ENCODE assay signal across 10 mouse cellular contexts in genomic region chr1:193369091-193369490, GRCm38 (mm10). TPM values are rescaled to one million over a fixed set of nuclear protein-coding genes. Genes with fewer than 3 reads are reported as not detected.
DNase-seq lines count a peak whose midpoint lies in the region; ATAC-seq and TF ChIP-seq lines count a peak whose summit lies in the region.
"Had no signal": no experiment of that assay in that cellular context is flagged by ENCODE, and none has a peak within 500 bp of the region (broad histone marks: within the 10 kb centered on the region; RNA-seq: fewer than 3 reads in every experiment).

No protein-coding gene starts in this region.

- no peak for TF ChIP-seq CTCF in olfactory bulb, adult 2 months (IDR thresholded peaks at IDR 0.05; ENCODE audit: insufficient read depth, low read depth, low read length)

- peaks cover 16% of the 10 kb centered on the region for H3K4me1 ChIP-seq in lung, embryonic 15.5 days
- peaks cover 35% of the 10 kb centered on the region for H3K4me1 ChIP-seq in hindbrain, embryonic 10.5 days (replicated peaks)
- H3K4me1 ChIP-seq in olfactory bulb, adult 2 months (ENCODE audit: control insufficient read depth, insufficient read depth, low read length) = peaks cover 26% of the 10 kb centered on the region
- H3K4me1 ChIP-seq: liver, embryonic 12.5 days had no signal

- ATAC-seq in lung, embryonic 15.5 days (ENCODE audit: borderline replicate concordance, extremely low read depth, low FRiP score, low TSS enrichment) = no peak
- ATAC-seq: liver, embryonic 12.5 days had no signal

- peak overlapping the region; percentile 47 for H3K4me3 ChIP-seq in lung, embryonic 15.5 days
- peak overlapping the region; percentile 52 for H3K4me3 ChIP-seq in hindbrain, embryonic 10.5 days
- H3K4me3 ChIP-seq in olfactory bulb, adult 2 months (ENCODE audit: insufficient read depth, low read depth, low read length) = peak overlapping the region; percentile 76
- H3K4me3 ChIP-seq: erythroblast, embryonic 14.5 days had no signal

- no peaks in the 10 kb centered on the region for H3K9me3 ChIP-seq in lung, embryonic 15.5 days
- H3K9me3 ChIP-seq in hindbrain, embryonic 10.5 days = no peaks in the 10 kb centered on the region
- H3K9me3 ChIP-seq: liver, embryonic 12.5 days had no signal

- intact Hi-C loops in gastrocnemius, postnatal 36 days (cut with DNase I) = loop anchor here (5.0 kb wide), 1 partner anchor 152 kb away; no protein-coding TSS in a partner anchor

- no peaks in the 10 kb centered on the region for H3K27me3 ChIP-seq in lung, embryonic 15.5 days
- peaks cover 3% of the 10 kb centered on the region; the same call in 1 of the 2 replicates for H3K27me3 ChIP-seq in hindbrain, embryonic 10.5 days (ENCODE audit: insufficient read depth, poor library complexity, severe bottlenecking)

- no peak for TF ChIP-seq POLR2A in olfactory bulb, adult 2 months (IDR thresholded peaks at IDR 0.05; ENCODE audit: insufficient read depth, low read depth, low read length)

- peak overlapping the region; percentile 57 for H3K4me2 ChIP-seq in lung, embryonic 15.5 days

- no peaks in the 10 kb centered on the region for H3K36me3 ChIP-seq in lung, embryonic 15.5 days
- H3K36me3 ChIP-seq in hindbrain, embryonic 10.5 days = no peaks in the 10 kb centered on the region
- H3K36me3 ChIP-seq: liver, embryonic 12.5 days had no signal

- peak overlapping the region; percentile 78; the same call in 1 of the 2 replicates for H3K27ac ChIP-seq in lung, embryonic 15.5 days
- H3K27ac ChIP-seq in hindbrain, embryonic 10.5 days = peak overlapping the region; percentile 86
- no peak overlapping the region for H3K27ac ChIP-seq in olfactory bulb, adult 2 months (ENCODE audit: insufficient read depth, low read depth, low read length)
- H3K27ac ChIP-seq: liver, embryonic 12.5 days had no signal

- H3K9ac ChIP-seq in lung, embryonic 15.5 days = peak overlapping the region; percentile 33
- H3K9ac ChIP-seq: liver, embryonic 12.5 days had no signal

- no peak for DNase-seq in lung, postnatal 14 days
- DNase-seq in hindbrain, embryonic 10.5 days (ENCODE audit: low spot score) = no peak
- peak; percentile 48 to 61 for DNase-seq in kidney, postnatal 25 days
- no peak for DNase-seq in thymus, adult 18-20 months
- no peak for DNase-seq in gastrocnemius, postnatal 36 days
- no peak for DNase-seq in layer of hippocampus, postnatal 10 days (ENCODE audit: low spot score in 2 of 2)

- WGBS in lung, embryonic 15.5 days = 28% methylated on average over 8 of the region's 8 CpGs
- 40% methylated on average over 8 of the region's 8 CpGs for WGBS in hindbrain, embryonic 10.5 days
- 25% methylated on average over 8 of the region's 8 CpGs for WGBS in olfactory bulb, adult 2 months

RNA-seq across cellular contexts. Expression of gene Camk1g, which starts 1.0 kb away (rescaled TPM):
- 36.8 and 38.8 TPM in 2 replicates for polyA plus RNA-seq in lung, embryonic 15.5 days (2015; fragmentation: Nextera tagmentation; extraction: Ambion mirVana)
- polyA plus RNA-seq in hindbrain, embryonic 10.5 days (2016; fragmentation: Nextera tagmentation; extraction: Ambion mirVana) = 11.8 and 15.5 TPM in 2 replicates
- not detected in 2 replicates for polyA plus RNA-seq in olfactory bulb, adult 2 months (2012; ENCODE audit: insufficient read depth, insufficient read length, low replicate concordance, missing spikeins)
- total RNA-seq in gastrocnemius, postnatal 36 days (2021) = under 1 TPM in 1 of 2 experiments, not detected in 1; 0.13 TPM
- total RNA-seq in layer of hippocampus, postnatal 10 days (2021) = 10 to 100 TPM; 39.3 to 40.3 TPM
- polyA plus RNA-seq: erythroblast, embryonic 14.5 days had no signal

Comparison
In these comparisons a context has a peak if more than half of its experiments do, and no peak if none do; other contexts are left out.
1. DNase-seq: peak in kidney, postnatal 25 days (2 of 2); none in lung, postnatal 14 days (single experiment), hindbrain, embryonic 10.5 days (single experiment), thymus, adult 18-20 months (0 of 2), gastrocnemius, postnatal 36 days (0 of 2) and layer of hippocampus, postnatal 10 days (0 of 2).
2. Peak in every context shown above with its lines, with median percentiles within 50 percentile points of each other: H3K4me3 ChIP-seq.